Mouse (Mus musculus) hindbrain, postnatal 0 days (tissue): ENCODE measurements around the gene P2ry6. TPM values are rescaled to one million over a fixed set of nuclear protein-coding genes. Genes with fewer than 3 reads are reported as not detected.

ENCODE experiments used
- ATAC-seq: fragments of 200-750 bp; cut with Nextera tagmentation; 2 replicates; pipeline ENCODE4 v1.8.0; 2017; ENCODE audit warnings: mild to moderate bottlenecking, moderate TSS enrichment, moderate library complexity
- DNase-seq: peaks from one replicate; pipeline ENCODE4 v3.0.0-alpha.2; 2015; ENCODE audit warnings: low spot score
- H3K27ac ChIP-seq: fragments of 300-500 bp; sonication (generic); 2 replicates; pipeline ENCODE4 v1.5.1; 2014; ENCODE audit warnings: mild to moderate bottlenecking
- H3K27me3 ChIP-seq: fragments of 300-500 bp; sonication (generic); 2 replicates; pipeline ENCODE4 v1.6.1; 2014; ENCODE audit warnings: low read length, mixed read lengths; ENCODE audit not compliant: insufficient read depth
- H3K36me3 ChIP-seq: fragments of 300-500 bp; sonication (generic); 2 replicates; pipeline ENCODE4 v1.6.1; 2014; ENCODE audit warnings: low read length, mixed read lengths; ENCODE audit not compliant: insufficient read depth
- H3K4me1 ChIP-seq: fragments of 300-500 bp; sonication (generic); 2 replicates; pipeline ENCODE4 v1.6.1; 2014; ENCODE audit warnings: antibody characterized with exemption, low read length, mixed read lengths; ENCODE audit not compliant: insufficient read depth
- H3K4me2 ChIP-seq: fragments of 300-500 bp; sonication (generic); 2 replicates; pipeline ENCODE4 v1.6.1; 2014; ENCODE audit warnings: low read depth, mild to moderate bottlenecking, low read length, moderate library complexity, mixed read lengths
- H3K4me3 ChIP-seq: fragments of 300-500 bp; sonication (generic); 2 replicates; pipeline ENCODE4 v1.5.1; 2014; ENCODE audit warnings: low read length
- H3K9ac ChIP-seq: fragments of 300-500 bp; sonication (generic); replicated peaks from 2 replicates; pipeline ENCODE4 v1.6.1; 2014; ENCODE audit warnings: mild to moderate bottlenecking, low read length, moderate library complexity, mixed read lengths
- H3K9me3 ChIP-seq: fragments of 300-500 bp; sonication (generic); 2 replicates; pipeline ENCODE4 v1.6.1; 2016; ENCODE audit warnings: low read length, mixed read lengths
- CTCF ChIP-seq: IDR thresholded peaks from 2 replicates; pipeline ENCODE4 v1.5.1; 2016; ENCODE audit warnings: antibody characterized with exemption, control low read depth, low read depth
- WGBS: fragments of 180-500 bp; shearing (Covaris S2); extraction: QIAGEN DNeasy Blood & Tissue Kit; methylation state at CpG from one replicate; pipeline ENCODE4 v1.1.7; 2014; 5-methylcytosine and 5-hydroxymethylcytosine counted together
- polyA plus RNA-seq: library from polyadenylated mRNA; unstranded; fragments of >200 nt; fragmentation: Nextera tagmentation; extraction: Ambion mirVana; gene quantifications from 2 replicates; pipeline ENCODE4 v1.2.1, GENCODE M21; 2015
- total RNA-seq: library from RNA; depleted of rRNA; stranded (reverse); fragments of >200 nt; gene quantifications from 2 replicates; pipeline ENCODE4 v1.2.3, GENCODE M21; 2014

P2ry6 gene
- total and polyA plus RNA-seq, 2 experiments from 2014 or later: 3.4 to 3.5 TPM

GRCm38 (mm10) chr7:100963381-100963780 lies 11.1 kb downstream of the P2ry6 start:
- no peak overlapping the region for H3K27ac ChIP-seq
- H3K4me1 ChIP-seq: no peaks in the 10 kb centered on the region
- H3K36me3 ChIP-seq: no peaks in the 10 kb centered on the region
- no peak for DNase-seq
- H3K27me3 ChIP-seq: no peaks in the 10 kb centered on the region
- no peak for ATAC-seq
- no peaks in the 10 kb centered on the region for H3K9me3 ChIP-seq
- 69% methylated on average over 8 of the region's 8 CpGs for WGBS
- TF ChIP-seq CTCF: no peak
- H3K9ac ChIP-seq: no peak overlapping the region
- no peak overlapping the region for H3K4me2 ChIP-seq
- H3K4me3 ChIP-seq: no peak overlapping the region

DNA sequence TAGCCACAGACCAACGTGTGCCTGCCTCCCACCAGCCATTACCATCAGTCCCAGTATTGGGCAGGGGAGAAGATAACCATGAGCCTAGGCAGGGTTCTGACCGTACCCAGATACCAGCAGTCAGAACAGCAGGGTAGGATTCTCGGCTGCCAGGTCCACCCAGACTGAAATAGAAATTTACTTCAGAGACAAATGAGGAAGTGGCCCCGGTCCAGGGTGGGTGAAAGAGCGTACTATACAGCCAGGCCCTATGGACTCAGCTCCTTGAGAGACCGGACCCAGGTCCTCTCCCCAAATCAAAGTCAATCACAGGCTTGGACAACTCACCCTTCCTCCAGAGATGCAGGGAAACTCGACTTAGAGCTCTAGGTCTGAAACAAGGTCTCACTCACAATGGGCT lies 13.3 kb downstream of the P2ry6 start:
- Histone ChIP-seq H3K9me3 (no peaks in the 10 kb centered on the region), H3K27ac (no peak overlapping the region), H3K36me3 (no peaks in the 10 kb centered on the region), H3K4me2 (no peak overlapping the region), H3K4me3 (no peak overlapping the region), H3K27me3 (no peaks in the 10 kb centered on the region), H3K4me1 (no peaks in the 10 kb centered on the region), H3K9ac (no peak overlapping the region)
- WGBS: 69% methylated on average over 7 of the region's 7 CpGs
- no peak for ATAC-seq
- no peak for TF ChIP-seq CTCF
- DNase-seq: no peak

GRCm38 (mm10) chr7:100960462-100960861 lies 14.0 kb downstream of the P2ry6 start:
- Histone ChIP-seq H3K4me2 (no peak overlapping the region), H3K4me1 (no peaks in the 10 kb centered on the region), H3K4me3 (no peak overlapping the region), H3K9me3 (no peaks in the 10 kb centered on the region), H3K27ac (no peak overlapping the region), H3K9ac (no peak overlapping the region), H3K36me3 (no peaks in the 10 kb centered on the region), H3K27me3 (no peaks in the 10 kb centered on the region)
- no peak for DNase-seq
- no peak for ATAC-seq
- TF ChIP-seq CTCF: no peak
- 85% methylated on average over 2 of the region's 2 CpGs for WGBS

DNA sequence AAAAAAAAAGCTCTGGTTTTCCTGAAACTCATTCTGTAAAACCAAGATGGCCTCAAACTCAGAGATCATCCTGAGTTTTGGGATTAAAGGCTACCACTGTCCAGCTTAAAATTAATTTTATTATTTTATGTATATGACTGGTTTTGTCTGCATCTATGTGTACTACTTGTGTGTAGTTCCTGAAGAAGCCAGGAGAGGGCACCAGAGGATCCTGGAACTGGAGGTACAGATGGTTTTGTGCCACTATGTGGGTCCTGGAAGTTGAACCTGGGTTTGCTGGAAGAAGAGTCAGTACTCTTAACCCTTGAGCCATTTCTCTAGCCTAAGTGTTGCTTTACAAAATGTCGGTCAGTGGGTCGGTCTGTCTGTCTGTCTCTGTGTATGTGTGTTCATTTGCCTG lies 16.0 kb downstream of the P2ry6 start:
- Histone ChIP-seq H3K9ac (no peak overlapping the region), H3K4me1 (no peaks in the 10 kb centered on the region), H3K9me3 (no peaks in the 10 kb centered on the region), H3K36me3 (no peaks in the 10 kb centered on the region), H3K27me3 (no peaks in the 10 kb centered on the region), H3K4me2 (no peak overlapping the region), H3K4me3 (no peak overlapping the region), H3K27ac (no peak overlapping the region)
- 100% methylated on average over 2 of the region's 2 CpGs for WGBS
- DNase-seq: peak; percentile 33
- ATAC-seq: no peak
- peak; percentile 49 for TF ChIP-seq CTCF

DNA sequence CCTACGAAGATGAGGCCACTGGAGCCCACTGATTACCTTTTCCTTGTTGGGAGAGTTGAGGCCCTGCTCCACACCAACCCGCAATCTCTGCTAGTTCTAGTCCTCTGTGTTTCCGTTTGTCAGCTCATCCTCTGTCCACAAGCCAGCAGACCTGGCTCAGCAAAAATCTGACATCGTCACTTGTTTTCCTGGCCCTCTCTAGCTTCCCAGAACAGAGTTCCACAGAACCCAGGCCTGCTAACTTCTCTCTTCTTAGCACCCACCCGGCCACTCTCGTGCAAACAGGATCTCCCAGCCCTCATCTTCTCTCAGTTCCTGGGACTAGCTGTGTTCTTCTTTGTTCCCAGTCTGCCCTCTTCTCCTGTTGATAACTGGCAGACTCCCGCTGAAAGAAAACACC lies 21.8 kb downstream of the P2ry6 start:
- H3K36me3 ChIP-seq: no peaks in the 10 kb centered on the region
- H3K27me3 ChIP-seq: no peaks in the 10 kb centered on the region
- ATAC-seq (no peak), DNase-seq (no peak)
- H3K9ac ChIP-seq: no peak overlapping the region
- H3K4me2 ChIP-seq: no peak overlapping the region
- no peaks in the 10 kb centered on the region for H3K9me3 ChIP-seq
- 85% methylated on average over 7 of the region's 7 CpGs for WGBS
- no peak overlapping the region for H3K27ac ChIP-seq
- no peaks in the 10 kb centered on the region for H3K4me1 ChIP-seq
- H3K4me3 ChIP-seq: no peak overlapping the region
- no peak for TF ChIP-seq CTCF

- WGBS: 50% methylated on average over 2 of the region's 2 CpGs
- Histone ChIP-seq H3K9me3 (no peaks in the 10 kb centered on the region), H3K4me3 (no peak overlapping the region), H3K36me3 (no peaks in the 10 kb centered on the region), H3K4me1 (no peaks in the 10 kb centered on the region), H3K9ac (no peak overlapping the region), H3K27ac (no peak overlapping the region), H3K27me3 (no peaks in the 10 kb centered on the region), H3K4me2 (no peak overlapping the region)
- DNase-seq (peak; percentile 28), ATAC-seq (peak; percentile 50)
- TF ChIP-seq CTCF: no peak
Measured at GRCm38 (mm10) chr7:100951903-100952302, 22.5 kb downstream of the P2ry6 start.

DNA sequence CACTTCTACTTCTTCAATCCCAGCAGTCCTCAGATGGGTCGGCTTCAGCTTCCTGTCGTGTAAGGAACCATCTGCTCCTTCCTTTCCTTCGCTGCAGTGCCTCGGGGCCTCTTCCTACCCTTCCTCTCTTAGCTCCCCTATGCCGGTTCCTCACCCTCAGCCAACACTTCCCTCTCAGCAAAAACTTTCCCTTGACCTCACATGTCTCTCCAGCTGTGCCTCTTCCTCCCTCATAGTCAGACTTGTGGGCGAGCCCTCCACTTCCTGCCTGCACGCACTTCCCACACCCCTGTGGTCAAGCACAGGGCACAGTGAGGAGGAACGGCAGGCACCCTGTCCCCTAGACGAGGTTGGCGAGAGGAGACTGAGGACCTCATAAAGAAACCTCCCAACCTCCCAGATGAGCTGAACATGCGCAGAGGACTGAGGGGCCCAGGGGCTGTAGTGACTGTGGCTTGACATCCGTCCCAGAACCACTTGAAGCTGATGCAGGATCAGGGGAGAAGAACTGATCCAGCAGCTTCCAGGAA lies 23.9 kb downstream of the P2ry6 start:
- H3K27ac ChIP-seq: no peak overlapping the region
- H3K9me3 ChIP-seq: no peaks in the 10 kb centered on the region
- WGBS: 74% methylated on average over 12 of the region's 12 CpGs
- H3K27me3 ChIP-seq: no peaks in the 10 kb centered on the region
- no peak overlapping the region for H3K4me3 ChIP-seq
- H3K9ac ChIP-seq: no peak overlapping the region
- H3K36me3 ChIP-seq: no peaks in the 10 kb centered on the region
- ATAC-seq (no peak), DNase-seq (no peak)
- no peaks in the 10 kb centered on the region for H3K4me1 ChIP-seq
- no peak overlapping the region for H3K4me2 ChIP-seq
- no peak for TF ChIP-seq CTCF
